Mouse (Mus musculus): ENCODE measurements at regions not wholly inside any gene's neighbourhood (a gene's known extent, or its start where the extent isn't known, plus 50 kb on each side); places are given as distances from the start of the nearest gene placed in this dataset.
"Not testable (repeated sequence)": the region's sequence is repeated elsewhere in the genome, so short reads cannot be mapped to it uniquely, and the experiment has no call there.

DNA sequence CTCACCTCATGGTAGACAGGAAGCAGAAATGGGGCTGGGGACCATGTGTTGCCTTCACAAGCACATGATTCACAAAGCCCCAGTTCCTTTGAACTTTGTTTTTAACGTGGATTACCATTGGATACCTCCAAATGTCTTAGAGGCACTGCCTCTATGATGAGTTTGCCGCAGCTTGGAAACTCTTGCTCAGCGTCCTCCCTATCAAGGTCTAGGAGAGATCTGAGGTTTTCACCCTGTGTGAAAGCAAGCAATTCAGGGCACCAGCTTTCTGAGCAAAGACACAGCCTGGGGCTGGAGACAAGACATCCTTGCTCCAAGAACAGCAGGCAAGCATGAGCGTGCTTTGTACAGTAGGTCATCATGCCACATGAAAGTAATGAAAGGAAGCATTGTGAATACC is 93.6 kb upstream of the Ifngr1 start:
- 83% methylated on average over 4 of the region's 4 CpGs for WGBS
- Histone ChIP-seq H3K36me3 (no peaks in the 10 kb centered on the region), H3K27me3 (peaks cover 7% of the 10 kb centered on the region; the same call in 1 of the 2 replicates), H3K4me1 (no peaks in the 10 kb centered on the region), H3K27ac (replicated peaks) (no peak overlapping the region), H3K4me2 (replicated peaks) (no peak overlapping the region), H3K9me3 (no peaks in the 10 kb centered on the region; the same call in 1 of the 2 replicates), H3K9ac (replicated peaks) (no peak overlapping the region), H3K4me3 (no peak overlapping the region)
- ATAC-seq (ENCODE audit: low FRiP score, low read depth), result no peak

GRCm38 (mm10) chr10:19502874-19503273 is 88.9 kb upstream of the Ifngr1 start:
- 92% methylated on average over 4 of the region's 4 CpGs for WGBS
- Histone ChIP-seq H3K9ac (replicated peaks) (no peak overlapping the region), H3K27ac (replicated peaks) (no peak overlapping the region), H3K9me3 (no peaks in the 10 kb centered on the region; the same call in 1 of the 2 replicates), H3K4me2 (replicated peaks) (no peak overlapping the region), H3K27me3 (no peaks in the 10 kb centered on the region), H3K4me3 (no peak overlapping the region), H3K4me1 (no peaks in the 10 kb centered on the region), H3K36me3 (no peaks in the 10 kb centered on the region)
- ATAC-seq (ENCODE audit: low FRiP score, low read depth), result no peak

DNA sequence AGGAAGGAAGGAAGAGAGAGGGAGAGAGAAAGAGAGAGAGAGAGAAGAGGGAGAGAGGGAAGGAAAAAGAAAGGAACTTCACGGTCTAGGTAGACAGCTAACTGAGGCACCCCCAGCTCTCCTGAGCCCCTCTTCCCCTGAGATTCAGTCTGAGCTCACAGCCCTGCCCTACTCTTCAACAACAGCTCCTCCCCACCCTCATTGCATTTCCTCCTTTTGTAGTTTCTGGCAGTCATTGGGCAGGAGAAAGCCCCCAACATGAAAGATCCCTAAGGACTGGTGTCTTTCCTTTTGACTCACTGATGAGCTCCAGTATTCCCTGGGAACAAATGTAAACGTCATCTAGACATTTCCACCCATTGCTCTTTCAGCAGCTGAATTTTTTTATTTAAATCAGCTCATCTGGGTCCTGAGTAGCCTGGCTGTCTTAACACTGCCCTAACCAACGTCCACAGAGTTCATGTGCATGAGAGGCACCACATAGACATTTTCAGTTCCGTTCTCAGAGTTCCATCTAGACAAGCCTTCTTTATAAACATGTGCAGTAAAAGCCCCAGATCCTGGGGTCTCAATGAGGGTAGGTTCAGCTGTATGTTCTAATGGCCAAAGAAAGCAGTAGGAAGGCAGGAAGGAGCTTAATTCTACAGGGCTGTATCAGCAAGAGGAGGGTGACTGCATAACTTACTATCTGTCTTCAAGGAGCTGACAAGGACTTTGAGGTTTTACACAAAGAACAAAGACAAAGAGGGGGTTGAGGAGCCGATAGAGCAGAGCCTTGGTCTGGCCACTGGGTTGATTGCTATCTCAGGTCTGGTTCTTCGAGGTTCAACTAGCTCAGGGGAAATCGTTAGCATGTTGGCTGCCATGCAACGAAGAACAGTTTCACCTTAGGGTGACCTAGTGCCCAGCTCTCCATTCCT is 87.6 kb upstream of the Ifngr1 start:
- H3K27me3 ChIP-seq, result no peaks in the 10 kb centered on the region
- no peak overlapping the region for H3K4me2 ChIP-seq (replicated peaks)
- H3K4me3 ChIP-seq, result no peak overlapping the region
- H3K36me3 ChIP-seq, result no peaks in the 10 kb centered on the region
- H3K4me1 ChIP-seq, result no peaks in the 10 kb centered on the region
- no peaks in the 10 kb centered on the region; the same call in 1 of the 2 replicates for H3K9me3 ChIP-seq
- H3K27ac ChIP-seq (replicated peaks), result no peak overlapping the region
- H3K9ac ChIP-seq (replicated peaks), result no peak overlapping the region
- ATAC-seq (ENCODE audit: low FRiP score, low read depth), result no peak
- WGBS, result 73% methylated on average over 8 of the region's 8 CpGs

DNA sequence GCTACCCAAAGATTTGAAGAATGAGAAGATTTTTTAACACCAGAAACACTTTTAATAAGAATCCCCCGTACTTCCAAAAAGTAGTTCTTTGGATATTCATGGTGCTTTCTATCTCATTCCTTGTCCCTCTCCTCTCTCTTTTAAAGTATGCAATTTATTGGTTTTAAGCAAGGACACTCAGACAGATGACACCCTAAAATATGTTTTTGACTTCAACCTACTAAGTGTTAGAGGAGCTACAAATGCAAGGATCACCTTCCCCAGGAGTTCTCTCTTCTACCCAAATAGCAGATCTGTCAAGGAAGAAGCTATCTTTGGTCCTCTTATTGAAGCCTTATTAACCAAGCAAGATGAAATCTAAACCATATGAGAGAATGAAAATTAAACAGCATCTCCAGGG is 86.6 kb upstream of the Ifngr1 start:
- Histone ChIP-seq H3K9ac (replicated peaks) (no peak overlapping the region), H3K27ac (replicated peaks) (no peak overlapping the region), H3K27me3 (no peaks in the 10 kb centered on the region), H3K4me3 (no peak overlapping the region), H3K4me2 (replicated peaks) (no peak overlapping the region), H3K36me3 (no peaks in the 10 kb centered on the region), H3K4me1 (no peaks in the 10 kb centered on the region), H3K9me3 (no peaks in the 10 kb centered on the region; the same call in 1 of the 2 replicates)
- WGBS, result 90% methylated on average over 1 of the region's 1 CpGs
- ATAC-seq (ENCODE audit: low FRiP score, low read depth), result no peak

DNA sequence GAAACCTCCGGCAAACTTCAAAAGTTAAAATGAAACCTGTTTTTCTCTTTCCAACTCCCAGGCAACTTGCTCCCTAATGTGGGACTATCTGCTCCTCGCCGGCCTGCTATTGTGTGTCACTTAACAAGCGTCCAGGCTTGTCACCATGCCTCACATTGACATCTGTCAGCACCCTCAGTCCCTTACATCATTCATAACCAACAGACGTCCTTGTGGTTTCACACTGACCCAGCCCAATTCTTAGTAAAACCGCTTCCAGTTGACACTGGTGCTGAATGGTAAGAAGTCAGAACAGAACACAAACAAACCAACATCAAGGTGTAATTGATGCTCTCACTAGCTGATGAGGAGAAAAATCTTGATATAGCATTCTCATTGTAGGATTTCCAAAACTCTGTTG is 85.8 kb upstream of the Ifngr1 start:
- H3K27ac ChIP-seq (replicated peaks), result no peak overlapping the region
- no peak overlapping the region for H3K4me2 ChIP-seq (replicated peaks)
- H3K4me1 ChIP-seq, result peaks cover 4% of the 10 kb centered on the region; the same call in 1 of the 2 replicates
- ATAC-seq (ENCODE audit: low FRiP score, low read depth), result no peak
- H3K9me3 ChIP-seq, result no peaks in the 10 kb centered on the region; the same call in 1 of the 2 replicates
- no peaks in the 10 kb centered on the region for H3K36me3 ChIP-seq
- 80% methylated on average over 6 of the region's 6 CpGs for WGBS
- no peak overlapping the region for H3K9ac ChIP-seq (replicated peaks)
- H3K27me3 ChIP-seq, result no peaks in the 10 kb centered on the region
- no peak overlapping the region for H3K4me3 ChIP-seq

- Histone ChIP-seq H3K36me3 (no peaks in the 10 kb centered on the region), H3K4me1 (peaks cover 4% of the 10 kb centered on the region; the same call in 1 of the 2 replicates), H3K9ac (replicated peaks) (no peak overlapping the region), H3K27ac (replicated peaks) (no peak overlapping the region), H3K4me2 (replicated peaks) (no peak overlapping the region), H3K9me3 (no peaks in the 10 kb centered on the region; the same call in 1 of the 2 replicates), H3K4me3 (no peak overlapping the region), H3K27me3 (no peaks in the 10 kb centered on the region)
- ATAC-seq (ENCODE audit: low FRiP score, low read depth), result no peak
Measured at GRCm38 (mm10) chr10:19506434-19506833, 85.3 kb upstream of the Ifngr1 start.

DNA sequence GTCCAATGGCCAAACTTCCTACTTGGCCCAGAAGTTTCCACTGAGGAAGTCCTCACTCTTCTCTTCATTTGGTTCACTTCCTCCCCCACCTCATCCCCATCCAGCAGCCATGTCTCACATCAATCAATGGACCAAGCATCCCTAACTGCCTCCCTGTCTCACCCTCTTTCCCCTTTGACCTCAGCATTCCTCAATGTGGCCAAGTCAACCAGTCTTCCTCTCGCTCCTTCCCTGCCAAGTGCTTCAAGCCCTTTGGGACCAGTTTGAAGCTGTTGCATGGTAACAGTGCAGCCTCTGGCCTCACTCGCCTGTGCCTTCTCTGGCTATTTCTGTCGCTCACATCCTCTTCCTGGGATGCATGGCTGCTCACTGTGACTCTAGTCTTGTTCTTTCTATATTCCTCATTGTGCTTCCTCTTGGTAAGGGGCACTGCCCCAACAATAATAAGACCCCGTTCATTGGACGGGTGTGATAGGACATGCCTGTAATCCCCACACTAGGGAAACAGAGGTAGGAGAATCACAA is 83.5 kb upstream of the Ifngr1 start:
- H3K27me3 ChIP-seq, result no peaks in the 10 kb centered on the region
- no peaks in the 10 kb centered on the region for H3K36me3 ChIP-seq
- no peak overlapping the region for H3K27ac ChIP-seq (replicated peaks)
- no peak for ATAC-seq (ENCODE audit: low FRiP score, low read depth)
- no peak overlapping the region for H3K4me2 ChIP-seq (replicated peaks)
- WGBS, result 79% methylated on average over 5 of the region's 5 CpGs
- no peak overlapping the region for H3K9ac ChIP-seq (replicated peaks)
- H3K9me3 ChIP-seq, result no peaks in the 10 kb centered on the region
- no peak overlapping the region for H3K4me3 ChIP-seq
- H3K4me1 ChIP-seq, result peaks cover 4% of the 10 kb centered on the region; the same call in 1 of the 2 replicates

DNA sequence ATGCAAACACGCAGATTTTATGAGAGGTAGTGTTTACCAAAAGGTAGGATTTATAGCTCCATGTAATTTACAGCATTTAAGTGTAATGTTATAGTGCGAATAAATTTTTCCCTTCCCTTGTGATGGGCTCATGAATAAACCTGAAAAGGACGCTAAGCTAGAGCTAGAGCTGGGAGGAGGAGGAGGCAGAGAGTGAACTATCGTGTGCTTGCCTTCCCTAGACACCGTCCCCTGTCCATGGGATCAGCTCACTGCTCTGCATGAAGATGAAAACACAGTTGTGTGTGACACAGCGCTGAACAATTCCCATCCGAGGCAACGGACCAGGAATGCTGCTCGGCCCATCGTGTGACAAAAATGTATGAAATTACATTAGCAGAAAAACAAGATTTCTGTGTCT is 81.7 kb upstream of the Ifngr1 start:
- no peak overlapping the region for H3K27ac ChIP-seq (replicated peaks)
- WGBS, result 62% methylated on average over 10 of the region's 10 CpGs
- H3K9me3 ChIP-seq, result no peaks in the 10 kb centered on the region
- H3K4me3 ChIP-seq, result no peak overlapping the region
- H3K4me1 ChIP-seq, result peaks cover 4% of the 10 kb centered on the region; the same call in 1 of the 2 replicates
- no peaks in the 10 kb centered on the region for H3K27me3 ChIP-seq
- no peaks in the 10 kb centered on the region for H3K36me3 ChIP-seq
- no peak overlapping the region for H3K4me2 ChIP-seq (replicated peaks)
- H3K9ac ChIP-seq (replicated peaks), result no peak overlapping the region
- no peak for ATAC-seq (ENCODE audit: low FRiP score, low read depth)

- not testable (repeated sequence) for H3K27me3 ChIP-seq; H3K4me3 ChIP-seq; H3K36me3 ChIP-seq; H3K4me1 ChIP-seq; ATAC-seq (ENCODE audit: low FRiP score, low read depth); H3K27ac ChIP-seq (replicated peaks); H3K9ac ChIP-seq (replicated peaks); H3K4me2 ChIP-seq (replicated peaks); H3K9me3 ChIP-seq
Measured at GRCm38 (mm10) chr10:19514366-19514765, 77.4 kb upstream of the Ifngr1 start.

- Histone ChIP-seq H3K27ac (replicated peaks) (no peak overlapping the region), H3K4me2 (replicated peaks) (no peak overlapping the region), H3K9me3 (no peaks in the 10 kb centered on the region), H3K27me3 (no peaks in the 10 kb centered on the region), H3K4me1 (peaks cover 4% of the 10 kb centered on the region; the same call in 1 of the 2 replicates), H3K4me3 (no peak overlapping the region), H3K36me3 (no peaks in the 10 kb centered on the region), H3K9ac (replicated peaks) (no peak overlapping the region)
- 96% methylated on average over 2 of the region's 2 CpGs for WGBS
- ATAC-seq (ENCODE audit: low FRiP score, low read depth), result no peak
Measured at GRCm38 (mm10) chr10:19514837-19515236, 76.9 kb upstream of the Ifngr1 start.

DNA sequence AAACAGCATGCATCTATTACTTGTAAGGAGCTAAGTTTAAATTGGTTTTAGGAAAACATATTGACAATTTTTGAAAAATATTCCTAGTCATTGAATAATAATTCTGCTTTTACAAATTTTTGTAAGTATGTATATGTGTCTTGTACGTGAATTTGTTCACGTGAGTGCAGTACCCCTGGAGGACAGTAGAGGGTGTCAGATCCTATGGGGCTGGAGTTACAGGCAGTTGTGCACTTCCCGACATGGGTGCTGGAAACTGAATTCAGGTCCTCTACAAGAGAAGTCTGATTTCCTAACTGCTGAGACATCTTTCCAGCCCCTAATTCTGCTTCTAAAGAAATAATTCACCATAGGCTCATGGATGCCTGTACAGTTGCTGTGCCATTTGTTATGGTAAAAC is 75.7 kb upstream of the Ifngr1 start:
- 90% methylated on average over 3 of the region's 3 CpGs for WGBS
- no peak for ATAC-seq (ENCODE audit: low FRiP score, low read depth)

GRCm38 (mm10) chr10:19517093-19517492 is 74.7 kb upstream of the Ifngr1 start:
- H3K4me2 ChIP-seq (replicated peaks), result no peak overlapping the region
- H3K4me3 ChIP-seq, result no peak overlapping the region
- no peak overlapping the region for H3K27ac ChIP-seq (replicated peaks)
- H3K36me3 ChIP-seq, result no peaks in the 10 kb centered on the region
- ATAC-seq (ENCODE audit: low FRiP score, low read depth), result no peak
- no peaks in the 10 kb centered on the region for H3K4me1 ChIP-seq
- no peaks in the 10 kb centered on the region for H3K27me3 ChIP-seq
- 69% methylated on average over 2 of the region's 2 CpGs for WGBS
- no peaks in the 10 kb centered on the region for H3K9me3 ChIP-seq
- H3K9ac ChIP-seq (replicated peaks), result no peak overlapping the region

More for the DNA sequence above, 75.7 kb upstream of the Ifngr1 start:
- Histone ChIP-seq H3K27ac (replicated peaks) (no peak overlapping the region), H3K9me3 (no peaks in the 10 kb centered on the region), H3K9ac (replicated peaks) (no peak overlapping the region), H3K4me1 (no peaks in the 10 kb centered on the region), H3K4me2 (replicated peaks) (no peak overlapping the region), H3K27me3 (no peaks in the 10 kb centered on the region), H3K4me3 (no peak overlapping the region), H3K36me3 (no peaks in the 10 kb centered on the region)
